Comparison of ENCODE assay signal across 33 mouse cellular contexts in the genomic region with DNA sequence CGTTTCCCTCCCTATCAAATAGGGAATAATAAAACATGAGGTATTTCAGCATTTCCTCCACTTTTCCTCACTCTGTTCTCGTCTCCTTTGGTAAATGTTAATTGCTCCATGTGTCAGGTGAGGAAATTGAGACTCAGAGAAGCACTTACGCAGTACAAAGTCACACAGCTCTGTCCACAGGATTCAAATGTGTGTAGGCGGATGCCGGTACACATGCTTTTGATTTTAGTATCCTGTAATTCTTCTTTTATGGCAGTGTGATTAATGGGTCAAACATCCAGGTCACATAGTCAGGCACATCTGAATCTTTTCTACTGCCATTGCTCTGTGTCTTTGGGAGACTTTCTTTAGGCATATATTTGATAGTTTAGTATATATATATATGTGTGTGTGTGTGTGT. TPM values are rescaled to one million over a fixed set of nuclear protein-coding genes. Genes with fewer than 3 reads are reported as not detected.
DNase-seq lines count a peak whose midpoint lies in the region; ATAC-seq and TF ChIP-seq lines count a peak whose summit lies in the region.
"Had no signal": no experiment of that assay in that cellular context is flagged by ENCODE, and none has a peak within 500 bp of the region (broad histone marks: within the 10 kb centered on the region; RNA-seq: fewer than 3 reads in every experiment).

No protein-coding gene starts in this region.

- H3K9me3 ChIP-seq in kidney, postnatal 0 days (replicated peaks; ENCODE audit: low read length), result no peaks in the 10 kb centered on the region
- H3K9me3 ChIP-seq in embryonic facial prominence, embryonic 10.5 days, result no peaks in the 10 kb centered on the region
- no peaks in the 10 kb centered on the region for H3K9me3 ChIP-seq in heart, embryonic 10.5 days
- H3K9me3 ChIP-seq: limb, embryonic 13.5 days; liver, embryonic 12.5 days; megakaryocyte, embryonic 14.5 days; neural tube, embryonic 13.5 days had no signal

- no peak overlapping the region for H3K27ac ChIP-seq in kidney, postnatal 0 days
- H3K27ac ChIP-seq in embryonic facial prominence, embryonic 10.5 days (replicated peaks), result no peak overlapping the region
- H3K27ac ChIP-seq in heart, embryonic 10.5 days, result no peak overlapping the region
- H3K27ac ChIP-seq: limb, embryonic 13.5 days; liver, embryonic 12.5 days; neural tube, embryonic 13.5 days had no signal

- H3K4me2 ChIP-seq in kidney, postnatal 0 days (ENCODE audit: low read length), result no peak overlapping the region
- H3K4me2 ChIP-seq: limb, embryonic 13.5 days; liver, embryonic 12.5 days; neural tube, embryonic 13.5 days had no signal

- H3K4me1 ChIP-seq in kidney, postnatal 0 days (replicated peaks; ENCODE audit: insufficient read depth, low read length), result no peaks in the 10 kb centered on the region
- H3K4me1 ChIP-seq in embryonic facial prominence, embryonic 10.5 days, result peaks cover 25% of the 10 kb centered on the region
- H3K4me1 ChIP-seq in heart, embryonic 10.5 days, result no peaks in the 10 kb centered on the region; the same call in 1 of the 2 replicates
- H3K4me1 ChIP-seq: liver, embryonic 12.5 days; megakaryocyte, embryonic 14.5 days had no signal

- WGBS in kidney, postnatal 0 days, result 42% methylated on average over 5 of the region's 5 CpGs
- WGBS in embryonic facial prominence, embryonic 10.5 days, result 53% methylated on average over 5 of the region's 5 CpGs
- WGBS in heart, embryonic 10.5 days, result 66% methylated on average over 5 of the region's 5 CpGs

- DNase-seq in kidney, postnatal 0 days (ENCODE audit: low spot score), result peak; percentile 25
- no peak for DNase-seq in kidney, adult 9 months
- peak; percentile 19 for DNase-seq in brain, embryonic 14.5 days (ENCODE audit: low read depth)
- DNase-seq in embryonic facial prominence, embryonic 10.5 days (ENCODE audit: low spot score), result peak; percentile 18
- DNase-seq in hindlimb bud, embryonic 11.5 days (ENCODE audit: extremely low spot score, low read depth, low spot score), result peak; percentile 57
- no peak for DNase-seq in heart, embryonic 10.5 days (ENCODE audit: low spot score)
- DNase-seq in cerebellum, adult 8-10 months, result no peak
- DNase-seq: adrenal gland, postnatal 25 days; cerebellum, adult 18-20 months; cerebellum, postnatal 25 days; gastrocnemius, postnatal 25 days; heart, adult 18-20 months; heart, postnatal 4 days; kidney, postnatal 36 days; layer of hippocampus, postnatal 36 days; lung, adult 18-20 months; lung, postnatal 14 days; right cerebral cortex, postnatal 4 days; thymus, postnatal 14 days had no signal

- no peak overlapping the region for H3K4me3 ChIP-seq in kidney, postnatal 0 days (replicated peaks; ENCODE audit: low read depth, low read length)
- no peak overlapping the region for H3K4me3 ChIP-seq in embryonic facial prominence, embryonic 10.5 days
- H3K4me3 ChIP-seq in heart, embryonic 10.5 days, result no peak overlapping the region
- H3K4me3 ChIP-seq: limb, embryonic 13.5 days; liver, embryonic 12.5 days; megakaryocyte, embryonic 14.5 days; neural tube, embryonic 13.5 days had no signal

- TF ChIP-seq CTCF in kidney, postnatal 0 days (IDR thresholded peaks at IDR 0.05; ENCODE audit: low read depth), result no peak
- TF ChIP-seq CTCF in brain, embryonic 14.5 days (IDR thresholded peaks at IDR 0.05; ENCODE audit: borderline replicate concordance, extremely low read depth, insufficient read depth, insufficient read length), result no peak

- H3K27me3 ChIP-seq in kidney, postnatal 0 days (ENCODE audit: insufficient read depth, low read length), result no peaks in the 10 kb centered on the region
- H3K27me3 ChIP-seq in embryonic facial prominence, embryonic 10.5 days (replicated peaks; ENCODE audit: low read depth, poor library complexity, severe bottlenecking), result no peaks in the 10 kb centered on the region
- no peaks in the 10 kb centered on the region for H3K27me3 ChIP-seq in heart, embryonic 10.5 days (ENCODE audit: insufficient read depth, poor library complexity, severe bottlenecking)
- H3K27me3 ChIP-seq: limb, embryonic 13.5 days; liver, embryonic 12.5 days; megakaryocyte, embryonic 14.5 days; neural tube, embryonic 13.5 days had no signal

- no peaks in the 10 kb centered on the region for H3K36me3 ChIP-seq in kidney, postnatal 0 days (ENCODE audit: insufficient read depth, low read length)
- no peaks in the 10 kb centered on the region for H3K36me3 ChIP-seq in embryonic facial prominence, embryonic 10.5 days (replicated peaks)
- H3K36me3 ChIP-seq in heart, embryonic 10.5 days, result no peaks in the 10 kb centered on the region
- H3K36me3 ChIP-seq: limb, embryonic 13.5 days; liver, embryonic 12.5 days; neural tube, embryonic 13.5 days had no signal

- TF ChIP-seq POLR2A in brain, embryonic 14.5 days (IDR thresholded peaks at IDR 0.05; ENCODE audit: borderline replicate concordance, extremely low read depth, insufficient read depth, insufficient read length, poor library complexity, severe bottlenecking), result no peak

- ATAC-seq in kidney, postnatal 0 days (replicated peaks; ENCODE audit: low FRiP score, low read depth), result no peak
- ATAC-seq in megakaryocyte progenitor cell, adult 5-6 weeks (replicated peaks; ENCODE audit: poor library complexity), result no peak
- ATAC-seq: hindbrain, embryonic 16.5 days; intestine, embryonic 16.5 days; liver, embryonic 12.5 days had no signal

- no peak overlapping the region for H3K9ac ChIP-seq in kidney, postnatal 0 days (ENCODE audit: low read depth, low read length)
- H3K9ac ChIP-seq: limb, embryonic 13.5 days; liver, embryonic 12.5 days; neural tube, embryonic 13.5 days had no signal

RNA-seq across cellular contexts. Expression of a gene that starts 41.8 kb away (rescaled TPM):
- polyA plus RNA-seq in kidney, postnatal 0 days (2015; fragmentation: Nextera tagmentation; extraction: Ambion mirVana), result not detected in 2 replicates
- polyA plus RNA-seq in brain, embryonic 14.5 days (2012; rRNA removed), result not detected in 2 replicates
- not detected in 2 replicates for polyA plus RNA-seq in embryonic facial prominence, embryonic 10.5 days (2016; fragmentation: Nextera tagmentation; extraction: Ambion mirVana)
- polyA plus RNA-seq in heart, embryonic 10.5 days (2016; fragmentation: Nextera tagmentation; extraction: Ambion mirVana), result not detected in 2 replicates
- total RNA-seq in megakaryocyte progenitor cell, adult 5-6 weeks (2015), result not detected in 2 replicates
- total RNA-seq in megakaryocyte progenitor cell, adult 5-6 weeks (2017), result not detected in 2 replicates
- total RNA-seq: adrenal gland, postnatal 25 days; gastrocnemius, postnatal 25 days; heart, adult 18-20 months; heart, postnatal 4 days; layer of hippocampus, adult 8-10 months; layer of hippocampus, postnatal 36 days; left cerebral cortex, postnatal 10 days had no signal
- polyA plus RNA-seq: embryonic facial prominence, embryonic 14.5 days; heart, embryonic 16.5 days; hindbrain, embryonic 16.5 days; intestine, embryonic 16.5 days; kidney, embryonic 14.5 days; limb, embryonic 13.5 days; liver, embryonic 12.5 days; midbrain, embryonic 14.5 days; neural tube, embryonic 13.5 days; stomach, embryonic 14.5 days had no signal

Comparison
In these comparisons a context has a peak if more than half of its experiments do, and no peak if none do; other contexts are left out.
1. DNase-seq: peak in kidney, postnatal 0 days (single experiment), brain, embryonic 14.5 days (single experiment), embryonic facial prominence, embryonic 10.5 days (single experiment) and hindlimb bud, embryonic 11.5 days (single experiment); none in kidney, adult 9 months (single experiment), heart, embryonic 10.5 days (single experiment) and cerebellum, adult 8-10 months (single experiment).